Mouse (Mus musculus) kidney, embryonic 16.5 days (tissue): ENCODE measurements around the gene Gm5134. TPM values are rescaled to one million over a fixed set of nuclear protein-coding genes. Genes with fewer than 3 reads are reported as not detected.
A peak's percentile ranks its signal among the peaks of the same experiment; 100 is the strongest.

Experiments
- ATAC-seq: fragments of 200-750 bp; cut with Nextera tagmentation; 2 replicates; pipeline ENCODE4 v1.8.0; 2017; ENCODE audit warnings: moderate TSS enrichment; ENCODE audit not compliant: low FRiP score, low TSS enrichment
- H3K27ac ChIP-seq: fragments of 300-500 bp; sonication (generic); 2 replicates; pipeline ENCODE4 v1.5.1; 2014; ENCODE audit warnings: low read length
- H3K27me3 ChIP-seq: fragments of 300-500 bp; sonication (generic); 2 replicates; pipeline ENCODE4 v1.6.1; 2014; ENCODE audit warnings: low read length, control low read depth, mixed read lengths; ENCODE audit not compliant: insufficient read depth
- H3K36me3 ChIP-seq: fragments of 300-500 bp; sonication (generic); 2 replicates; pipeline ENCODE4 v1.6.1; 2014; ENCODE audit warnings: low read length, control low read depth, mixed read lengths; ENCODE audit not compliant: insufficient read depth
- H3K4me1 ChIP-seq: fragments of 300-500 bp; sonication (generic); 2 replicates; pipeline ENCODE4 v1.6.1; 2014; ENCODE audit warnings: low read length, control low read depth, mixed read lengths; ENCODE audit not compliant: insufficient read depth
- H3K4me2 ChIP-seq: fragments of 300-500 bp; sonication (generic); replicated peaks from 2 replicates; pipeline ENCODE4 v1.6.1; 2014; ENCODE audit warnings: low read depth, low read length
- H3K4me3 ChIP-seq: fragments of 300-500 bp; sonication (generic); 2 replicates; pipeline ENCODE4 v1.5.1; 2014; ENCODE audit warnings: mild to moderate bottlenecking, low read length
- H3K9ac ChIP-seq: fragments of 300-500 bp; sonication (generic); replicated peaks from 2 replicates; pipeline ENCODE4 v1.6.1; 2014; ENCODE audit warnings: low read length
- H3K9me3 ChIP-seq: fragments of 300-500 bp; sonication (generic); 2 replicates; pipeline ENCODE4 v1.6.1; 2016; ENCODE audit warnings: low read length, control low read depth
- WGBS: fragments of 180-500 bp; shearing (Covaris S2); extraction: QIAGEN DNeasy Blood & Tissue Kit; methylation state at CpG from one replicate; pipeline ENCODE4 v1.1.7; 2014; 5-methylcytosine and 5-hydroxymethylcytosine counted together
- polyA plus RNA-seq: library from polyadenylated mRNA; unstranded; fragments of >200 nt; fragmentation: Nextera tagmentation; extraction: Ambion mirVana; gene quantifications from 2 replicates; pipeline ENCODE4 v1.2.1, GENCODE M21; 2015

Gene Gm5134
- polyA plus RNA-seq = not detected in 2 replicates

DNA sequence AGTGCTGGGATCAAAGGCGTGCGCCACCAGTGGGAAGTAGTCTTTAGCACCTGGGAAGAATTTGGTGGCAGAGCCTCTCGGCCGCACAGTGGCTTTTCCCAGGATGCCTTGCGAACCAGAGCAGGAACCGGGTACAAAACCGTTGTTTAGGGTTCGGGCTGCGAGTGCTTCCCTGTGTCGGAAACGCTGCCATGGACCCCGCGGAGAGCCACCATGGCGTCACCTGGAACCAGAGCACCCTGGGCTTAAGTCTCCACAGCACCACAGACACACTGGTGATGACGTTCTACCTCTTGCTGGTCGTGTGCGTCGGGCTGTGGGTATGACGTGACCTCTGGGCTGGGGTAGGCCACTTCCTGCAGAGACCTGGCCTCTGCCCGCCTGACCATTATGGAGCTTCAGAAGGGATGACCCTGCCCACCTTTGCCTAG lies at the start of gene Gm5134:
TSS of gene Gm5134 (plus strand) at position 134 of the 431 bp plus-strand sequence.
- Histone ChIP-seq H3K27ac (no peak within 1 kb of the TSS), H3K9ac (peak within 1 kb of the TSS; percentile 29; the same call in 1 of the 2 replicates), H3K27me3 (peaks cover 3% of the 10 kb centered on the region; the same call in 1 of the 2 replicates), H3K4me1 (peaks cover 17% of the 10 kb centered on the region), H3K36me3 (no peaks in the 10 kb centered on the region), H3K4me3 (peak within 1 kb of the TSS; percentile 21; the same call in 1 of the 2 replicates), H3K9me3 (no peaks in the 10 kb centered on the region), H3K4me2 (peak within 1 kb of the TSS; percentile 45)
- 31% methylated on average over 20 of the region's 20 CpGs for WGBS
- ATAC-seq = 0 out of 2 replicates have a peak, but pooled peaks have one; percentile 13

DNA sequence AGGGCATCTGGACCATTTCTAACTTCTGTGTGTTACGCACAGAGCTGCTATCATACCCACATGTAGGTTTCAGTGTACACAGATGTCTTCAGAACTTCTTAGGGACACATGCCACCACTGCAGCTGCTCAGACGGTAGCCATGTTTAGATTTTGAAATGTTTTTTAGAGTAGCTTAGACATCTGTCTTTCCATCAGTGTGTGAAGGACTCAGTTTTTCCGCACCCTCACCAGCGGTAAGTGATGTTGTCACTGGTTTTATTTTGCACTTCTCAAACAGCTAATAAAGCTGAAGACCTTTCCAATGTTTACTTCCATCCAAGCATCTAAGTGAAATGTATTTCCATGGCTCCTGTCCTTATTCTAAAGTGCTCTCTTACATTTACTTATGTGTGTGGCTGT lies 47.4 kb upstream of the Gm5134 start:
- no peak for ATAC-seq
- Histone ChIP-seq H3K9ac (no peak overlapping the region), H3K4me2 (no peak overlapping the region), H3K9me3 (no peaks in the 10 kb centered on the region), H3K27me3 (no peaks in the 10 kb centered on the region), H3K27ac (no peak overlapping the region), H3K4me1 (no peaks in the 10 kb centered on the region), H3K4me3 (no peak overlapping the region), H3K36me3 (peaks cover 82% of the 10 kb centered on the region)
- WGBS = 93% methylated on average over 4 of the region's 4 CpGs

DNA sequence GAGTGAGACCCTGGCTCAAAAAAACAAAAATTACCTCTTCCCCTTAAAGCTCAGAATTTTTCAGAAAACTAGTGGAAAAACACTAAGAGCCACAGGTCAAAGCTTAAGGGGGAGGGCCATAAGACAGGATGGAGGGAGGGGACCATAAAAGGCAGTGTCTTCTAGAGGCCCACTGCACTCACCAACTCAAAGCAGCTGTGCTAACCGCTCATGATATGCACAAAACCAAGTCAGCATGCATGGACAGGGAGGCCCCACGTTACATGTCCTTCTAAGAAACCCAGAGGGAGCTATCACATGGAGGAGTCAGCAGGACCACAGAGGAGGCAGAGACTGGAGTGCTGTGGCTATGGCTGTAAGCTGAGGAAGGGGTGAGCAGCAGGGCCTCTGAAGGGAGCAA lies 43.6 kb upstream of the Gm5134 start:
- WGBS = 80% methylated on average over 2 of the region's 2 CpGs
- Histone ChIP-seq H3K36me3 (peaks cover 75% of the 10 kb centered on the region), H3K4me2 (no peak overlapping the region)

DNA sequence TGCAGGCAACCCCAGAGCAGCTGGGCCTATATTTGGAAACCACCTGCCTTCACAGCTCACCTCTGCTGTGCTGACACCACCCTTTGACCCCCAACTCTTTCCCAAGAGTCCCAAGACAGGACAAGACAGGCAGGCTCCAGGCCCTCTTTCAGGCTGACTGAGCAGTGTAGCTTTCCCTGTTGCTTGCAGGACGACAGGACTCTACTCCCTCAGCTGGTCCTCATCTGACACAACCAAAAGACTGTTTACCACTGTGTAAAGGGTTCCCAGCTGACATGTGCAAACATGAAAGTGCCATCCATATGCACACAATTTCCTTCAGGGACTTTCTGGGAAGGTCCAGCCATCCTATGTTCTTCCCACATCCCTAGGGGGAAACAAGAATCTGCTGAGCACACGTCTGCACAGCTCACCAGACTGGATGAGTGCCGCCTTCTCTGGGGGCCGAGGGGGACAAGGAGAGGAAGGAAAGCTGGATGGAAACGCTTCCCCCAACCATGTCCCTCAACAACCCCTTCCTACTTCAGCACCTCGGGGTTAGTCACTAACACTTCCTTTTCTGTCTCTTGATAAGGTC lies 41.2 kb upstream of the Gm5134 start:
- no peak for ATAC-seq
- peaks cover 65% of the 10 kb centered on the region for H3K36me3 ChIP-seq
- H3K27me3 ChIP-seq = no peaks in the 10 kb centered on the region
- H3K9ac ChIP-seq = no peak overlapping the region
- H3K27ac ChIP-seq = no peak overlapping the region
- H3K4me1 ChIP-seq = no peaks in the 10 kb centered on the region
- no peak overlapping the region for H3K4me2 ChIP-seq
- no peak overlapping the region for H3K4me3 ChIP-seq
- H3K9me3 ChIP-seq = no peaks in the 10 kb centered on the region
- WGBS = 73% methylated on average over 6 of the region's 6 CpGs

More for the DNA sequence above, 43.6 kb upstream of the Gm5134 start:
- no peak for ATAC-seq
- no peak overlapping the region for H3K4me3 ChIP-seq
- no peaks in the 10 kb centered on the region for H3K9me3 ChIP-seq
- no peak overlapping the region for H3K9ac ChIP-seq
- no peaks in the 10 kb centered on the region for H3K27me3 ChIP-seq
- H3K27ac ChIP-seq = no peak overlapping the region
- H3K4me1 ChIP-seq = no peaks in the 10 kb centered on the region

DNA sequence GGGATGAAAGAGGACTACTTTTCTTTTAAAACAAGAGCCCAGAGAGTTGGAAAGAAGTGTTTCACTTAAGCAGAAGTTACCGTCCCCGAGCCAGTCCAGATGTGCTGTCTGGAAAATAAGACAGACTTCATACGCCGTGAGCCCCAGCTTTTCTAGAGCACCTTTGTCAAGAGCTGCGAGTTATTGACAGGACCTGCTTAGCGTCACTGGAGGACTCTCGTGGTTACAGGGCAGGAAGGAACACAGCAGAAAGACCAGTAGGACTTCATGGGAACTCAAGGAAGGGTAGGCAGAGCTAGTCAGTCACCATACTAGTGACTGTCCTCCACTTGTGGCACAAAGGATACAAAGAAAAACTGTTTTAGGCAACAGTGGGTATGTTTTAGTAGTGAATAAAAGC lies 38.8 kb upstream of the Gm5134 start:
- Histone ChIP-seq H3K27me3 (no peaks in the 10 kb centered on the region), H3K4me1 (peaks cover 15% of the 10 kb centered on the region), H3K9ac (no peak overlapping the region), H3K9me3 (no peaks in the 10 kb centered on the region), H3K27ac (no peak overlapping the region), H3K36me3 (peaks cover 49% of the 10 kb centered on the region), H3K4me3 (no peak overlapping the region), H3K4me2 (no peak overlapping the region)
- 92% methylated on average over 7 of the region's 7 CpGs for WGBS
- no peak for ATAC-seq

DNA sequence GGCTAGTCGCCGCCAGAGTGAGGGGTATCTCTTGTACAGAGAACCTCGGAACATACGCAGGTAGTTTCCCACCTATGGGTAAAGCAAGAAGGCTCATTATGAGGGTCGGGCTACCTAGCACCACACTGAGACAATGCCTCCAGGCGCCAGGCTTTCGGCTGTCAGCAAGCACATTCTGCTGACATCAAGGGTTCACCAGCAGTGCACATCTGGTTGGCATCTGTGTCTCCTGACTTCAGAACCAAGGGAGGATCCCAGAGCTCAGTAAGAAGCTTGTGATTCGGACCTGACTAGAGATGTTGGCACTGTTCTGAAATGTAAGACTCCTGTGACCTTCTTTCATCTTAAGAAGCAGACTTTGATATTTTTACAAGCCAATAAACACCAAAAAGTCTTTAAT lies 37.5 kb upstream of the Gm5134 start:
- Histone ChIP-seq H3K4me3 (no peak overlapping the region), H3K9me3 (no peaks in the 10 kb centered on the region), H3K27me3 (no peaks in the 10 kb centered on the region), H3K27ac (no peak overlapping the region), H3K36me3 (peaks cover 38% of the 10 kb centered on the region), H3K9ac (no peak overlapping the region), H3K4me2 (no peak overlapping the region), H3K4me1 (peaks cover 16% of the 10 kb centered on the region)
- 85% methylated on average over 8 of the region's 8 CpGs for WGBS
- ATAC-seq = no peak

DNA sequence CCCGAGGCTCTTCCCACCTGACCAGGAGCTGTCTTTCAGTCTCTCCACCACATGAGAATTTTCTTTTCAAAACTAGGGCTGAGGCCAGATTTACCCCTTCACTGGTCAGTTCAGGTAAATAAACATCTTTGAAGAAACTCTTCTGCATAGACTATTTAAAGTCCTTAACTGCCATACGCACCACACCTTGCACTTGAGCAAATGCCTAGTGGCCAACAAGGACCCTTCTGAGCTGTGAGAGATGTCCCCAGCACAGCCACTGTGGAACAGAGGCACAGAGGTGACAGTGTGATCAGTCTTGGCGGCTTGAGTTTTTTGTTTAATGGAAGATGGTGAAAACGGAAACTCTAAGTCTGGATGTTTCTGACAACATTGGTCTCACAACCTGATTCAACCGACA lies 35.3 kb upstream of the Gm5134 start:
- Histone ChIP-seq H3K4me3 (no peak overlapping the region), H3K9me3 (no peaks in the 10 kb centered on the region), H3K27ac (no peak overlapping the region), H3K4me1 (peaks cover 27% of the 10 kb centered on the region), H3K9ac (no peak overlapping the region), H3K27me3 (no peaks in the 10 kb centered on the region), H3K4me2 (no peak overlapping the region), H3K36me3 (peaks cover 27% of the 10 kb centered on the region)
- ATAC-seq = no peak
- 78% methylated on average over 5 of the region's 5 CpGs for WGBS

DNA sequence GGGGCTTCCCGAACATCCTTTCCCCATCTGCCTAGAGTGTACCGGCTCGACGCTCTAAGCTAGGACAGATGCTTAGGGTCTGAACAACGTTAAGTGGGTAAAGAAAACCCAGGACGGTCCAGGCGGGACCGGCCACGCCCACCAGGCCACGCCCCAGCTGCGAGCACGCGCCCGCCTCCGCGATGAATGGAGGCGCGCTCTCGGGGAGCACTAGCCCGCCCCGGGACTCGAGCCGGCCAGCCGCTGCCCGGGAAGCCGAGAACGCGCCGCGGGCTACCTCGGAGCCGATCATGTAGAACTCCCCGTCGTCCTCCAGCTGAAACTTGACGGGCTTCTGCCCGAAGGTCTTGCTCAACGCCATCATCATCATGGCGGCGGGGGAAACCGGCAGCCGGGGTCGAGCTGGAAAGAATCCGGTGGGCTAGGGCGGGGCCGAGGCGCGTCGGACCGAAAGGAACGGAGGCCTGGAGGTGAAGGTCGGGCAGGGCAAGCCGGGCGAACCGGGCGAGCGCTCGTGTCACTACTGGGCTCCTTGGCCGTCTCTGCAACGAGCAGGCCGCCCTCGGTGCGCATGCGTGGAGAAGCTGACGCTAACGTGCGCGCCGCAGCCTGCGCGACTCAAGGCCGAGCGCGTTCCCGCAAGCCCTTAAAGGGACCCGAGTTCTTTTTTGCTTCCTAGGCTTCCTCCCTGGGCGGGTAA lies 33.1 kb upstream of the Gm5134 start, which contains the start of gene Smarcb1:
TSS of gene Smarcb1 (minus strand) at position 592 of the 700 bp plus-strand sequence.
- H3K36me3 ChIP-seq = peaks cover 15% of the 10 kb centered on the region; the same call in 1 of the 2 replicates
- no peaks in the 10 kb centered on the region for H3K9me3 ChIP-seq
- peak; percentile 93 for ATAC-seq
- peak within 1 kb of the TSS; percentile 92 for H3K4me3 ChIP-seq
- peaks cover 27% of the 10 kb centered on the region for H3K4me1 ChIP-seq
- peak within 1 kb of the TSS; percentile 85 for H3K4me2 ChIP-seq
- WGBS = under 1% methylated on average over 76 of the region's 76 CpGs
- peak within 1 kb of the TSS; percentile 95 for H3K9ac ChIP-seq
- H3K27ac ChIP-seq = peak within 1 kb of the TSS; percentile 94
- H3K27me3 ChIP-seq = no peaks in the 10 kb centered on the region

DNA sequence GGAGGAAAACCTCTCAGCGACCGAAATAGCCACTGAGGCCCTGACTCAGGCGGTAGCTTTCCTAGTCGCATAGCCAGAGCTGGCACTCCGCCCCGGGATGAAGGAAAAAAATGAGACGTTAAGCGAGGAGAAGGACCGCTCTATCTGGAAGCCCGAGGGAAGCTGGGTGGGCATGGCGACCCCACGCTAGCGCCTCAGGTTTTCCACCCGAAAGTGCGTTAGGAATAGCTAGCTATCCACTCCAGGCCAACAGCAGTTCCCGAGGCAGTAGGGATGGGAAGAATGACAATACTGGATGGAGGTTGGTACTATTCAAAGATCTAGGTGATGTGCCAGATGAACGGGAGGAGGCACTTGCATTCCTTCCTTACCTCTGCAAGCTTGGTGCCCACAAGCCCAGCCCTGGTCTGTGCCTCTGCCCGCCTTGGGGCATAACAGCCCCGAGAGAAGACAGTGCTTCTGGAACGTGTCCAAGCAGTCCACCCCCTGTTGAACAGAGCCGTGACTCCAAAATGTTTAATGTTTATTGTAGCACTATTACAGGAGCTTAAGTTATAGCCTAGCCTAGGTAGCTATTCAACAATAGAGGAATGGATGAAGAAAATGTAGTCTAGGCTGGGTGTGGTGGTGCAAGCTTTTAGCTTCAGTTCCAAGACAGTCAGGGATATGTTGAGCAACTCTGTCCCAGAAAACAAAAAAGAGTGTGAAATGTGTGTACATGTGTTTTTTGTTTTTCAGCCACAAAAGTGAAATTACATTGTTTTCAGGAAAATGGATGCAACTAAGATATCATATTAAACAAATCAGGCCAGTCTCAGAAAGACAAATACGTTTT lies 32.4 kb upstream of the Gm5134 start:
- peak overlapping the region; percentile 94 for H3K27ac ChIP-seq
- peak overlapping the region; percentile 92 for H3K4me3 ChIP-seq
- H3K36me3 ChIP-seq = peaks cover 14% of the 10 kb centered on the region; the same call in 1 of the 2 replicates
- peaks cover 27% of the 10 kb centered on the region for H3K4me1 ChIP-seq
- H3K9ac ChIP-seq = peak overlapping the region; percentile 95
- WGBS = 4% methylated on average over 22 of the region's 22 CpGs
- ATAC-seq = peak; percentile 55
- H3K9me3 ChIP-seq = no peaks in the 10 kb centered on the region
- H3K4me2 ChIP-seq = peak overlapping the region; percentile 85
- no peaks in the 10 kb centered on the region for H3K27me3 ChIP-seq
